Mouse (Mus musculus): ENCODE results near the gene Hdac10. TPM values are rescaled to one million over a fixed set of nuclear protein-coding genes. Genes with fewer than 3 reads are reported as not detected.

The Hdac10 gene
- total RNA-seq, 2 experiments from 2014 or later, result 16.8 to 17.3 TPM

- no peak for TF ChIP-seq CTCF (IDR thresholded peaks at IDR 0.05)
These were observed 9.0 kb upstream of the Hdac10 start for GRCm38 (mm10) chr15:89137378-89138045.

GRCm38 (mm10) chr15:89136461-89137155 is 8.1 kb upstream of the Hdac10 start:
- intact Hi-C loops (cut with DNase I), result no loop called here
- no peak overlapping the region for H3K4me3 ChIP-seq
- no peak for DNase-seq (ENCODE audit: extremely low spot score in 1 of 2, low spot score in 2 of 2)
- TF ChIP-seq CTCF (IDR thresholded peaks at IDR 0.05), result no peak
- no peak overlapping the region for H3K27ac ChIP-seq

More at GRCm38 (mm10) chr15:89137378-89138045, 9.0 kb upstream of the Hdac10 start:
- Histone ChIP-seq H3K4me3 (no peak overlapping the region), H3K27ac (no peak overlapping the region)
- no peak for DNase-seq (ENCODE audit: extremely low spot score in 1 of 2, low spot score in 2 of 2)
- intact Hi-C loops (cut with DNase I), result no loop called here

- no peak for DNase-seq (ENCODE audit: extremely low spot score in 1 of 2, low spot score in 2 of 2)
- TF ChIP-seq CTCF (IDR thresholded peaks at IDR 0.05), result no peak
- Histone ChIP-seq H3K4me3 (no peak overlapping the region), H3K27ac (no peak overlapping the region)
- intact Hi-C loops (cut with DNase I), result no loop called here
These were observed 2.8 kb upstream of the Hdac10 start for GRCm38 (mm10) chr15:89131316-89131715.

GRCm38 (mm10) chr15:89130245-89130644 is 1.7 kb upstream of the Hdac10 start:
- H3K27ac ChIP-seq, result no peak overlapping the region
- no peak for DNase-seq (ENCODE audit: extremely low spot score in 1 of 2, low spot score in 2 of 2)
- no peak overlapping the region for H3K4me3 ChIP-seq
- intact Hi-C loops (cut with DNase I), result no loop called here
- TF ChIP-seq CTCF (IDR thresholded peaks at IDR 0.05), result no peak

GRCm38 (mm10) chr15:89127364-89127940 is 1.0 kb downstream of the Hdac10 start:
- DNase-seq (ENCODE audit: extremely low spot score in 1 of 2, low spot score in 2 of 2), result no peak
- intact Hi-C loops (cut with DNase I), result no loop called here
- peak overlapping the region; percentile 95; the same call in 1 of the 2 replicates for H3K27ac ChIP-seq
- peak overlapping the region; percentile 62 for H3K4me3 ChIP-seq
- TF ChIP-seq CTCF (IDR thresholded peaks at IDR 0.05), result no peak

GRCm38 (mm10) chr15:89126622-89127021 is 1.9 kb downstream of the Hdac10 start:
- no peak for TF ChIP-seq CTCF (IDR thresholded peaks at IDR 0.05)
- no peak overlapping the region for H3K4me3 ChIP-seq
- intact Hi-C loops (cut with DNase I), result no loop called here
- no peak overlapping the region for H3K27ac ChIP-seq
- DNase-seq (ENCODE audit: extremely low spot score in 1 of 2, low spot score in 2 of 2), result no peak

GRCm38 (mm10) chr15:89125351-89125750 is 3.1 kb downstream of the Hdac10 start:
- intact Hi-C loops (cut with DNase I), result no loop called here
- Histone ChIP-seq H3K4me3 (no peak overlapping the region), H3K27ac (no peak overlapping the region)
- peak in 1 of 2 experiments; percentile 7 for DNase-seq (ENCODE audit: extremely low spot score in 1 of 2, low spot score in 2 of 2)
- no peak for TF ChIP-seq CTCF (IDR thresholded peaks at IDR 0.05)

GRCm38 (mm10) chr15:89124312-89124711 is 4.2 kb downstream of the Hdac10 start:
- intact Hi-C loops (cut with DNase I), result no loop called here
- H3K27ac ChIP-seq, result no peak overlapping the region; the same call in 1 of the 2 replicates
- H3K4me3 ChIP-seq, result no peak overlapping the region
- no peak for TF ChIP-seq CTCF (IDR thresholded peaks at IDR 0.05)
- DNase-seq (ENCODE audit: extremely low spot score in 1 of 2, low spot score in 2 of 2), result no peak

GRCm38 (mm10) chr15:89123595-89123994 is 4.9 kb downstream of the Hdac10 start:
- H3K4me3 ChIP-seq, result peak overlapping the region; percentile 94
- DNase-seq (ENCODE audit: extremely low spot score in 1 of 2, low spot score in 2 of 2), result peak; percentile 63 to 64
- TF ChIP-seq CTCF (IDR thresholded peaks at IDR 0.05), result peak; percentile 59
- intact Hi-C loops (cut with DNase I), result loop anchor here (2.0 kb wide), 1 partner anchor 73 kb away; the partner anchor contains the start of gene Dennd6b
- peak overlapping the region; percentile 93 for H3K27ac ChIP-seq

- no peak for TF ChIP-seq CTCF (IDR thresholded peaks at IDR 0.05)
- H3K27ac ChIP-seq, result peak within 1 kb of the TSS; percentile 93
- H3K4me3 ChIP-seq, result peak within 1 kb of the TSS; percentile 94
- peak; percentile 96 to 97 for DNase-seq (ENCODE audit: extremely low spot score in 1 of 2, low spot score in 2 of 2)
- intact Hi-C loops (cut with DNase I), result loop anchor here (2.0 kb wide), 1 partner anchor 74 kb away; the partner anchor contains the start of gene Dennd6b
These were observed 5.7 kb downstream of the Hdac10 start, which contains the start of gene Tubgcp6 for GRCm38 (mm10) chr15:89122649-89123366. Gene Tubgcp6 (minus strand): TSS chr15:89123112.

- no peak overlapping the region for H3K27ac ChIP-seq
- DNase-seq (ENCODE audit: extremely low spot score in 1 of 2, low spot score in 2 of 2), result no peak
- intact Hi-C loops (cut with DNase I), result no loop called here
These were observed 10.5 kb downstream of the Hdac10 start for GRCm38 (mm10) chr15:89118007-89118406.

More at GRCm38 (mm10) chr15:89118007-89118406, 10.5 kb downstream of the Hdac10 start:
- H3K4me3 ChIP-seq, result no peak overlapping the region
- TF ChIP-seq CTCF (IDR thresholded peaks at IDR 0.05), result peak; percentile 29

Data from left cerebral cortex, adult 2 months (tissue).